Mouse (Mus musculus): ENCODE measurements at regions not wholly inside any gene's neighbourhood (a gene's known extent, or its start where the extent isn't known, plus 50 kb on each side); places are given as distances from the start of the nearest gene placed in this dataset.

- peak; percentile 74 to 78 for DNase-seq
Measured at GRCm38 (mm10) chrX:115543145-115543544, 635.8 kb downstream of the Ube2dnl2 start.

GRCm38 (mm10) chrX:115586111-115586865 is 678.9 kb downstream of the Ube2dnl2 start:
- peak; percentile 73 to 76 for DNase-seq

Data from cerebellum, postnatal 14 days (tissue).